Mouse (Mus musculus): ENCODE measurements around the gene Rptor. TPM values are rescaled to one million over a fixed set of nuclear protein-coding genes. Genes with fewer than 3 reads are reported as not detected.
A peak's percentile ranks its signal among the peaks of the same experiment; 100 is the strongest.

Gene Rptor
- total RNA-seq, 2 experiments from 2014 or later: 57.5 to 62.0 TPM

GRCm38 (mm10) chr11:119766782-119767459 lies 164.2 kb downstream of the Rptor start:
- intact Hi-C loops (cut with DNase I): no loop called here
- no peak for DNase-seq (ENCODE audit: low spot score in 2 of 2)

DNA sequence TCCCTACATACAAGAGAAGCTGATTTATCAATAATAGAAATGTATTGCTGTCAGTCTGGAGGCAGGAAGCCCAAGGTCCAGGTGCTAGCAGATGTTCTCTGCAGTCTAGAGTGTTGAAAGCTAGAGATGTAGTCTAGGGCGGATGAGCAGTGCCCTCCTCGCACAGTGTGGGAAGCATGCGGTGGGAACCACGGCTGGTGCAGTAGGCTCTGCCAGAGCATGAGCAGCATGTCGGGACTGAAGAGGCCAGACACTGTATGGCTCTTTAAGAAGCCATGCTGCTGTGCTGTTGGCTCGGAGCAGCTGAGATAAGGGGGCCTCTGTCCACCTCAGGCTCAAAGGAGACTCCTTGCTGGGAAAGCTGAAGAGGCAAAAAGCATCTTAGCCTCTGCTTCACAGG lies 164.8 kb downstream of the Rptor start:
- intact Hi-C loops (cut with DNase I): no loop called here
- DNase-seq (ENCODE audit: low spot score in 2 of 2): no peak

- intact Hi-C loops (cut with DNase I): no loop called here
- no peak for DNase-seq (ENCODE audit: low spot score in 2 of 2)
These were observed 165.8 kb downstream of the Rptor start for GRCm38 (mm10) chr11:119768511-119768910.

- DNase-seq (ENCODE audit: low spot score in 2 of 2): no peak
- intact Hi-C loops (cut with DNase I): no loop called here
These were observed 167.0 kb downstream of the Rptor start for GRCm38 (mm10) chr11:119769666-119770065.

- DNase-seq (ENCODE audit: low spot score in 2 of 2): no peak
- intact Hi-C loops (cut with DNase I): no loop called here
These were observed 168.3 kb downstream of the Rptor start for GRCm38 (mm10) chr11:119770985-119771384.

DNA sequence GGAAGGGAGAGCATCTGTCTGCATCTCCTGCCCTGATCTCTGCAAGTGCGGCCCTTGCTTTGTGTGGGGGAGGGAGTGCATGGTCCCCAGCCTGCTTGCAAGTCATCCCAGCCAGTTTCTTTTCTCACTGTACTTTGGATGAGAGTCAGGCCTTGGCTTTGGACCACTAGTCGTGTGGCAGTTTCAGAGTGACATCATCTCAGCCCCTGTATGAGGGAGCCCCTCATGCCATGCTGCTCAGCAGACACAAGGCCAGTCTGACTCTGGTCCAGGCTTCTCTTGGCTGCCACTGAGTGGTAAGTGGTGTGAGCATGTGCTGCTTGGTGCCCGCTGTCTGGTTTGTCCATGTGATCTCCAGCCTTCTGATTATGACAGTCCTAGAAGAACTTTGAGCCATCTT lies 170.2 kb downstream of the Rptor start:
- peak in 1 of 2 experiments; percentile 49 for DNase-seq (ENCODE audit: low spot score in 2 of 2)
- intact Hi-C loops (cut with DNase I): no loop called here

DNA sequence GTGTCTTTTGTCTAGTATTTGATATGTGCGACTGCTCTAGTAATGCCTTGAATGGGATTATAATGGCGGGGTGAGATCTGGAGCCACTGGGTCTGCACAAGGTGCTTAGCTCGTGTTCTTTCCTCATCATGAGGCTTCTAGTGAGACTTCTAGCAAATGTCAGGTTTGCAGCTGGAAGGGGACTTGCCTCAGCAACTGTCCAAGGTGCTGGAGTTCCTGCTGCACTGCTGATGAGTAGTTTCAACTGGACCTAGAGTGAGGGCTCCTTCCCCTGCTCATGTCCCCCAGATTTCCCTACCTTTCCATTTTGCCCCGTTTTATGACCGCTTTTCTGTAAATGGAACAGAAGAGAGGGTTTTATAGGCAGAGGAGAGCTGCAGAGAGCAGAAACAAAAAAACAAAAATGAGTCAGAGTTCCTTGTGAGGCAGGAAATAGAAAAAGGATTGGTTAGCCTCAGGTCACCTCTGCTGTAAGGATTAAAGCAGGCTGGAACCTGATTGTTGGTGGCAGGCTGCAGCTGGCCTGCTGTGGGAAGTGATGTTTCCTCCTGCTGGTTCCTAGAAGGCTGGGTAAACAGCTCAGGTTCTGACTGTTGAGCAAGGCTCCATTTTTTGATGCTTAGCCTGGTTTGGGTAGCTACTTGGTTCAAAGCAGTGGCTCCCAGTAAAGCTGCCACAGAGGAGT lies 172.5 kb downstream of the Rptor start:
- intact Hi-C loops (cut with DNase I): no loop called here
- DNase-seq (ENCODE audit: low spot score in 2 of 2): no peak

- intact Hi-C loops (cut with DNase I): no loop called here
- DNase-seq (ENCODE audit: low spot score in 2 of 2): no peak
These were observed 174.5 kb downstream of the Rptor start for GRCm38 (mm10) chr11:119777236-119777635.

DNA sequence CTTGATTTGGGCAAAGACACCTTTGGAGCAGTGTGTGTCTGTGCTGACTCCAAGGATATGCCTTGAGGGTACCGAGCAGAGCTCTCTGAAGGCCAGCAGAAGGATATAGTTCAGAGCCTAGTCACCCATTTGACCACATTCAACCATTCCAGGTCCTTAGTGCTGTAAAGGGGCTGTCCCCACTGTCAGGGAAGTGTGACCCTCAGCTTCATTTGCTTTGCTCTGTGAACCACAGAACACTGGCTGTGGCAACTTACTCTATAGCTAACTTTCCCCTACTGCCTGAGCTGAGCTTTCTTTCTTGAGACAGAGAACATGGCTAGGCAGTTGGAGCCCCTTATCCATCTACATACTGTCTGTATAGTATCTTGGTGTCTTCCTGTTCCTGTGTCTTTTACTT lies 175.2 kb downstream of the Rptor start:
- intact Hi-C loops (cut with DNase I): no loop called here
- DNase-seq (ENCODE audit: low spot score in 2 of 2): no peak

DNA sequence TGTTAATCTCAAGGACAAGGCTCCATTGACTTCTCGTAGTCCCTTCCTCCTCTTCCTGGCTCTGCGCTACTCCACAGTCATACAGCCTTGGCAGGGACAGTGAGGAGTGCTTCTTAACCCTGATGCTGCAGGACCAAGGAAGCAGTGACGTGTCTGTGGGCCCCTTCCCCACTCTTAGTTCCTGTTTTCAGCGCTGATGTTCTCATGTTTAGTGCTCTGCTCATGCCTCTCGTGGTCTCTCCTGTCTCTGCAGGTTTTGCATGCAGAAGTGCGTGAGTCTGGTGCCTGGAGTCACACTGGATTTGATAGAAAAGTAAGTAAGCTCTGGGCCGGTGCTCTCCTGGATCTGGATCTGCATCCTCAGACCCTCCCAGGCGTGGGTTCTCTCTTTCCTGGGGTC lies 177.6 kb downstream of the Rptor start:
- intact Hi-C loops (cut with DNase I): no loop called here
- no peak for DNase-seq (ENCODE audit: low spot score in 2 of 2)

DNA sequence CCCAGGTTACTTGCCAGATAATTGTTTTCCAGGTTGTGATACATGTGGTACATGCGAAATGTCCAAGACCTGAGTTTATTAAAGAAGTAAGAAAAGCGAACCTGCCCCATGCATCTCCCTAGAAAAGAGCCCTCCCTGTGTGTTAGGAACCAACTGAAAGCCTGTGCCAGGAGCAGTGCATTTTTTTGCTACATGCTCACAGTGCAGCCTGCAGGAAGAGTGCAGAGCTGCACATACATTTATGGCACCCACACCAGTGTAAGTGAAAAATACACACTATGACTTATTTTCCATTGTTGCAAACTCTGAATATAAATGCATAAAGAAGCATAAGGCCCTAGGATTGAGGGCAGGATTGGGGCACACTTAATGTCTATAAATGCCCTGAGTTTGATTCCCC lies 178.5 kb downstream of the Rptor start:
- intact Hi-C loops (cut with DNase I): no loop called here
- DNase-seq (ENCODE audit: low spot score in 2 of 2): no peak

DNA sequence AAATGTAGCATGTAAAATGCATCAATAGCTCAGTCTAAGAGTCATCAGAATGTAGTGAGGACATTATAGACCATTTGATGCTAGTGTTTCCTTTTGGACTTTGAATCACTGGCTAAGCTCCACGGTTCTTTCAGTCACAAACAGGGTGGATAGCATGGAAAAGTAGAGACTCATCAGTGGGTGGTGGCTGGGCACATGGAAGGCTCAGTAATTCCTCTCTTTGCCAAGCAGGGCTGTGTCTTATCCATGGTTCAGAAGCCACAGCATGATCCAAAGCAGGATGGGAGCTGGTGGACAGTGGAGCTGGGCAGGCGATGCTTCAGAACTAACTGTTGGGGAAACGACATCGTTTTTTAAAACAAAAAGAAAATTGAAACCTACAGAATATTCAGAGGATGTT lies 179.0 kb downstream of the Rptor start:
- no peak for DNase-seq (ENCODE audit: low spot score in 2 of 2)
- intact Hi-C loops (cut with DNase I): no loop called here

GRCm38 (mm10) chr11:119783653-119784052 lies 180.9 kb downstream of the Rptor start:
- DNase-seq (ENCODE audit: low spot score in 2 of 2): no peak
- intact Hi-C loops (cut with DNase I): no loop called here

GRCm38 (mm10) chr11:119784672-119785341 lies 182.1 kb downstream of the Rptor start:
- intact Hi-C loops (cut with DNase I): no loop called here
- DNase-seq (ENCODE audit: low spot score in 2 of 2): no peak

- DNase-seq (ENCODE audit: low spot score in 2 of 2): no peak
- intact Hi-C loops (cut with DNase I): no loop called here
These were observed 183.1 kb downstream of the Rptor start for GRCm38 (mm10) chr11:119785661-119786384.

- no peak for DNase-seq (ENCODE audit: low spot score in 2 of 2)
- intact Hi-C loops (cut with DNase I): no loop called here
These were observed 183.7 kb downstream of the Rptor start for GRCm38 (mm10) chr11:119786385-119786880.

DNA sequence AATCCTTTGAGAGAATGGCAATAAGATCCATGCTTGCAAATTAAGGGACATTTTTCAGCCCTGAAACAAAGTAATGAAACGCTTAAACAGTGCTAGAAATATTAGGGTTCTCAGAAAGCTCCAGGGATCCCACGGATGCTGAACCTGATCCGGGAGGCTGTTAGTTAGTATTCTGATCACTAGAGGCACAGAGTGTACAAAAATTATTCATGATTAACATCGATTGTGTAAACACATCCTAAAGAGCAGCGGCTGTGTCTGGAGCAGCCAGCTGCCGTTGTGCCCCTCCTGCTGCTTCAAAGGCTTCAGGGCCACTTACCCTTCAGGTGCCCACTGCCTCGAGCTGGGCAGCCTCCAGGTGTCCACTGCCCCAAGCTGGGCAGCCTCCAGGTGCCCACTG lies 185.8 kb downstream of the Rptor start:
- intact Hi-C loops (cut with DNase I): no loop called here
- DNase-seq (ENCODE audit: low spot score in 2 of 2): no peak

- DNase-seq (ENCODE audit: low spot score in 2 of 2): no peak
- intact Hi-C loops (cut with DNase I): no loop called here
These were observed 186.4 kb downstream of the Rptor start for GRCm38 (mm10) chr11:119788919-119789713.

GRCm38 (mm10) chr11:119791923-119792564 lies 189.3 kb downstream of the Rptor start:
- DNase-seq (ENCODE audit: low spot score in 2 of 2): no peak
- intact Hi-C loops (cut with DNase I): loop anchor here (5.0 kb wide), 1 partner anchor 245 kb away; the partner anchor contains the start of gene Nptx1

All from left cerebral cortex, postnatal 25 days (tissue).